Mouse (Mus musculus): ENCODE data around the gene Rufy3.

DNA sequence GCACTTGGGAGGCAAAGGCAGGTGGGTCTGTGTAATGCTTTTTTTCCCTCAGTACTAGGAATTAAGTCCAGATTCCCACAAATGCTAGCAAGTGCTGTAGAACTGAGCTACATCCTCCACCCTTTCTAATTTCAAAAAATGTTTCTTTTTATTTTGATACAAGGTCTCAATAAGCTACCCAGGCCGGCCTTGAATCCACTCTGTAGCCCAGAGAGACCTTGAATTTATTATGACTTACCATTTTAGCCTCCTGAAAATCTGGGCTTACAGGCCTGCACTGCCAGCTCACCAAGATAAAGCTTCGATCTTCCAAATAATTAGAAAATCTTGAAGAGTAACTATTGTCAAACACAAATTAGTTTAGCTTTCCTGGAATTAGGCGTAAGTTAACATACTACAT lies 39.2 kb downstream of the Rufy3 start:
- TF ChIP-seq CTCF (IDR thresholded peaks at IDR 0.05; ENCODE audit: low read depth), result no peak
- no peak for TF ChIP-seq EP300 (IDR thresholded peaks at IDR 0.05; ENCODE audit: low read depth)

Data from liver, postnatal 0 days (tissue).